Mouse (Mus musculus) CD4-positive, CD25-positive, alpha-beta regulatory T cell (primary cell): ENCODE data around the gene Smarcal1. TPM values are rescaled to one million over a fixed set of nuclear protein-coding genes. Genes with fewer than 3 reads are reported as not detected.

ENCODE experiments used
- polyA plus RNA-seq: library from polyadenylated mRNA; unstranded; fragments of 100-300 nt; shearing (Covaris generic); gene quantifications from one replicate; pipeline ENCODE4 v1.2.1, GENCODE M21; 2017

The Smarcal1 gene
- polyA plus RNA-seq: 24.0 TPM

DNA sequence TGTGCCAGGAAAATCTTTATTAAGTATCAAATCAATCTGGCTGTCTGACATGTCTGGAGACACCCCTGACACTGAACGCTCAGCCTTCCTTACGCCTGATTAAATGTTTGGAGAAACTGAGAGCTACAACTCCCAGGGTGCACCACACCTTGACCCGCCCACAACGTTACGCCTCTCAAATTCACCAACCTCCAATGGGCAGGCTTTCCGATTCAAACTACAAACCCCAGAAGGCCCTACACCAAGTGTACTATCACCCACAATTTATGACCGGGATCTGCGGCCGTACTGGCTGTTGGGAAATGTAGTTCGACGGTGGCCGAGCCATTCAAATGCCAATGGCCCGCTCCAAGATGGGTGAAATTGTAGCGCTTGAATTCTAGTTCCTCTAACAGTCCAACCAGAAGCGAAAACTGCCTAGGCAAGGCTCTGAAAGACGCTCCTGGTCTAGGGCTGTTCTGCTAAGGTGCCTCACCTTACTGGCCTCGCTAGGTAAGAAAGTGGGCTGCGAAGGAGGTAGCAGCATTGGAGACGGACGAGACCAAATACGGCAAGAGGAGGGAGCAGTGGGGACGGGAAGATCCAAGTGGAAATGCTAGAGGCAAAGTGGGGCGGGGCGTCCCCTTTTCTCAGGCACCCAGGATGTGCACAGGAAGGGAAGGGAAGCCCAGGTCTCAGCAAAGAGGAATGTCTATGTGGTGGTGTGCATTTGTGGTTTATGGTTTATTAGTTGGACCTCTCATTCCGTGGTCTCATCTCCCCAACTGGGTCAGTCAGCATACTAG lies at the start of gene Smarcal1:
Smarcal1 (plus strand) TSS at position 305 of the 785 bp plus-strand sequence.

DNA sequence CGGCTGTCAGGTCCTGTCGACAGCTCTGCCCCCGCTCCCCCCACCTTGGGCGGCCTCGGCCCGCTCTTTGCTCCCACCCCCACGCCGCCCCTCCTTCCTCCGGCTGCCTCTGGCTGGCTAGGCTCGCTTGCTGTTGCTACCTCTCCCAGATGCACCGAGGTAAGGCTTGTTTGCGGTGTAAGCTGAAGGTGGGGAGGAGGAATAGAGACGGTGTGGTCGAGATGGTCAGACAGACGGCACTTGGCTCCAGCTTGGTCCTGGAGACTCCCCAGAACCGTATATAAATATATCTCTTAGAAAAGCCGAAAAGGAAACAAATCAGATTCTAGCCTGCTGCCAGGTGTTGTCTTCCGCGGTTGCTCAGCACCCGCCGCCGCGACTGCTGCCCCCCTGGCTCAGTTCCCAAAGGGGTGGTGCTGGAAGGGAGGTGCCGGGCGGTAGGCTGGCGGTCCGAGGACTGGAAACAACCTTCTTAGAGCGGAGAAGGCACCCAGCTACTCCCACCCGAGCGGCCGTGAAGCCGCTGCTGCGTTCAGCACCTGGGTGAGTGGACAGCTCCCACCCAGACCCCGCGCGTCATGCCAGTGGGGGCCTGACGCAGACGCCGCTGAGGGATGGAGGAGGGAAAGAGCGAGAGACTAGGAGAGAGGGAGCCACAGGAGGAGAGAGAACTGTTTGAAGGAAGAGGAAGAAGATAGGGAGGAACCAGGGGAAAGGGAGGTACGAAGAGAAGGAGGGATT lies 46.3 kb upstream of the Smarcal1 start, which contains the start of gene March4:
March4 (minus strand) TSS at position 320 of the 741 bp plus-strand sequence.

Other genes with a start within 250 kb of the Smarcal1 start
- not detected for gene March4, start 46.3 kb upstream of the Smarcal1 start, polyA plus RNA-seq
- not detected for gene Ankar, start 117.3 kb downstream of the Smarcal1 start, polyA plus RNA-seq
- gene Rpl37a, start 128.0 kb downstream of the Smarcal1 start, polyA plus RNA-seq: 2,337 TPM
- gene Igfbp2, start 241.3 kb downstream of the Smarcal1 start, polyA plus RNA-seq: not detected